Mouse (Mus musculus): ENCODE measurements around the gene Dpagt1.
A peak's percentile ranks its signal among the peaks of the same experiment; 100 is the strongest.

Dpagt1 gene

GRCm38 (mm10) chr9:44378153-44378730 lies 52.4 kb downstream of the Dpagt1 start:
- DNase-seq (ENCODE audit: low spot score in 2 of 2) = no peak

GRCm38 (mm10) chr9:44379054-44379834 lies 53.4 kb downstream of the Dpagt1 start, which contains the start of gene Hyou1:
Hyou1 (plus strand) TSS chr9:44379490.
- DNase-seq (ENCODE audit: low spot score in 2 of 2) = peak; percentile 100

GRCm38 (mm10) chr9:44379862-44380261 lies 54.0 kb downstream of the Dpagt1 start:
- DNase-seq (ENCODE audit: low spot score in 2 of 2) = no peak

Measured in natural killer cell, adult 2 months (primary cell).